Mouse (Mus musculus) C2C12 (cell line): Measurements from ENCODE around the gene Celf6.

ENCODE experiments used
- CEBPB ChIP-seq: IDR thresholded peaks from one replicate; pipeline ENCODE4 v1.6.1; 2011; ENCODE audit warnings: low read depth, mild to moderate bottlenecking, control low read depth, moderate library complexity
- CTCF ChIP-seq: IDR thresholded peaks from one replicate; pipeline ENCODE4 v1.5.1; 2011; ENCODE audit not compliant: control insufficient read depth, insufficient read depth, insufficient read length
- USF1 ChIP-seq: IDR thresholded peaks from one replicate; pipeline ENCODE4 v1.6.1; 2011; ENCODE audit warnings: low read depth, mild to moderate bottlenecking, control low read depth, moderate library complexity

DNA sequence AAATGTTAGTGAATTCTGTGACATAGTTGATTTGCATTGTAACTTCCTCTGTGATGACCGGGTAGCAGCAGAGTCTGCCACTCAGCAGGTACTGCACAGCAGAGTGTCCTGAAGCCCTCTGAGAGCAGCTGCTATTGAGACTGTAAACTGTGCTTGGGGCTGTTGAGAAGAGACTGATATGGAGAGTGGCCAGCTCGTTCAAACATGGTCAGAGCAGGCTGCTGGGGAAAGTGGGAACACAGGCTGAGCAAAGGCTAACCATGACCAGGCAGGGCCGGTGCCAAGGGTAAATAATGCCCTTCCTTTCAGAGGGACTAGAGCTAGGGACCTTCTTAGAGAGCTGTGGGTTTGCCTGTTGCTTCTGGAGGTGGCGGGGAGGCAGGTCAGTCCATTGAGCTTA lies 24.0 kb upstream of the Celf6 start:
- TF ChIP-seq CEBPB (no peak), CTCF (no peak), USF1 (no peak)
